In the genomic region with DNA sequence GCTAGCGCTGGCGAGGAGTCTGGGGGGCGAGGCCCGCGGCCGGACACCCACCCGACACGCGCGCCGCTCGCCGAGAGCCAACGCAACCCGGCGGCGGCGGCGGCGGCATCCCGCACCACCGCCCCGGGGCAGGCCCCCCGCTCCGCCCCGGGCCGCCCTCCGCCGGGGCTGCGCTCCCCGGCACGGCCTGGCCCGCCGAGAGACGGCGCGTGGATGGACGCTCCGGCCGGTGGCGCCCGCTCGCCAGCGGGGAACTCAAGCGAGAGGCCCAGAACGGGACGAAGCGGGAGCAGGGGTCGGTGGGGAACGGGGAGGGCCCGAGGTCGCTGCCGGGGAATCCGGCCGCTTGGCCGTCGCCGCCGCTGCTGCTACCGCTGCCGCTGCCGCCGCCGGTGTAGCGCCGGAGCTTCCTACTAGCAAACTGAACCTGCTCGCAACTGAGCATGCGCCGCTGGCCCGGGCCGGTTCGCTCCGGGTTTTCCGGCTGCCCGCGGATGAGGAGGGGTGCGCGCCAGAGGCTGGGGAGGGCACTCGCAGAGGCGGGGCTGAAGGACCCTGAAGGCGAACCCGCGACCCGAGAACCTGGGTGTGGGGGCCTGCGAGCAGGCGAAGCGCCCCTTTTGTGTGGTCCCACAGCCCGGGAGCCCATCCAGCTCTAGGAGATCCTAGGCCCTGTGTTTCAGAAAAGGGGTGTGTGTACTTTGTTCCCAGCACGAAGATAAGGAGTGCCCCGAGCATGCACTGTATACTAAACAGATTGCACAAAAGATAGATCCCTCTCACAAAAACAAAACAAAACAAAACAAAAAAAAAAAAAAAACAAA, we compare ENCODE assay signal across 8 mouse cellular contexts. TPM values are rescaled to one million over a fixed set of nuclear protein-coding genes. Genes with fewer than 3 reads are reported as not detected.
DNase-seq lines count a peak whose midpoint lies in the region; ATAC-seq and TF ChIP-seq lines count a peak whose summit lies in the region.

A gene (minus strand): TSS at position 423 of the 824 bp plus-strand sequence.

- no peaks in the 10 kb centered on the region for H3K27me3 ChIP-seq in forebrain, embryonic 14.5 days (replicated peaks; ENCODE audit: control insufficient read depth, insufficient read depth, low read length)
- H3K27me3 ChIP-seq in liver, postnatal 0 days (ENCODE audit: insufficient read depth, low read length): no peaks in the 10 kb centered on the region
- no peaks in the 10 kb centered on the region for H3K27me3 ChIP-seq in neural tube, embryonic 13.5 days

- TF ChIP-seq CTCF in liver, postnatal 0 days (IDR thresholded peaks at IDR 0.05; ENCODE audit: low read depth): 0 out of 2 replicates have a peak, but pooled peaks have one; percentile 2

- no peaks in the 10 kb centered on the region for H3K9me3 ChIP-seq in ES-E14 (ENCODE audit: control insufficient read depth, insufficient read depth, low read depth, low read length)
- no peaks in the 10 kb centered on the region for H3K9me3 ChIP-seq in forebrain, embryonic 14.5 days (replicated peaks; ENCODE audit: control insufficient read depth, low read length)
- no peaks in the 10 kb centered on the region for H3K9me3 ChIP-seq in liver, postnatal 0 days (ENCODE audit: low read length)
- no peaks in the 10 kb centered on the region for H3K9me3 ChIP-seq in neural tube, embryonic 13.5 days

- in situ Hi-C loops in ES-E14 (cut with MboI; ENCODE audit: low sequenced_read_pairs in 2 of 2, unreplicated experiment in 2 of 2): loop anchor here in 1 of 2 experiments (5.0 kb wide), 1 partner anchor 72 kb away; no protein-coding TSS in a partner anchor

- ATAC-seq in forebrain, embryonic 14.5 days: peak; percentile 87
- peak; percentile 79 for ATAC-seq in liver, postnatal 0 days
- ATAC-seq in neural tube, embryonic 13.5 days (ENCODE audit: low read depth): peak; percentile 86

- peak within 1 kb of the TSS; percentile 84 to 89 for H3K4me3 ChIP-seq in ES-E14 (ENCODE audit: insufficient read depth in 1 of 2, low read depth in 1 of 2, low read length in 2 of 2, poor library complexity in 1 of 2, severe bottlenecking in 1 of 2)
- H3K4me3 ChIP-seq in forebrain, embryonic 14.5 days (ENCODE audit: low read depth, low read length): peak within 1 kb of the TSS; percentile 94
- H3K4me3 ChIP-seq in liver, postnatal 0 days (ENCODE audit: low read depth, low read length): peak within 1 kb of the TSS; percentile 97
- H3K4me3 ChIP-seq in neural tube, embryonic 13.5 days: peak within 1 kb of the TSS; percentile 91

- intact Hi-C loops in heart, postnatal 14 days (cut with DNase I): no loop called here

- WGBS in forebrain, embryonic 14.5 days: 0% methylated on average over 49 of the region's 90 CpGs
- under 1% methylated on average over 51 of the region's 90 CpGs for WGBS in liver, postnatal 0 days (ENCODE audit: insufficient replicate concordance)
- WGBS in neural tube, embryonic 13.5 days: under 1% methylated on average over 86 of the region's 90 CpGs

- no peaks in the 10 kb centered on the region for H3K36me3 ChIP-seq in ES-E14 (ENCODE audit: control insufficient read depth, insufficient read depth, low read length, poor library complexity, severe bottlenecking)
- peaks cover 5% of the 10 kb centered on the region; the same call in 1 of the 2 replicates for H3K36me3 ChIP-seq in forebrain, embryonic 14.5 days (ENCODE audit: control insufficient read depth, insufficient read depth, low read length)
- no peaks in the 10 kb centered on the region for H3K36me3 ChIP-seq in liver, postnatal 0 days (replicated peaks; ENCODE audit: insufficient read depth, low read length)
- peaks cover 4% of the 10 kb centered on the region for H3K36me3 ChIP-seq in neural tube, embryonic 13.5 days

- H3K4me2 ChIP-seq in forebrain, embryonic 14.5 days (ENCODE audit: low read length): peak within 1 kb of the TSS; percentile 77
- H3K4me2 ChIP-seq in liver, postnatal 0 days (ENCODE audit: low read depth, low read length): peak within 1 kb of the TSS; percentile 86
- peak within 1 kb of the TSS; percentile 70 for H3K4me2 ChIP-seq in neural tube, embryonic 13.5 days

- TF ChIP-seq EP300 in liver, postnatal 0 days (IDR thresholded peaks at IDR 0.05; ENCODE audit: low read depth): no peak

- H3K4me1 ChIP-seq in ES-E14 (ENCODE audit: control insufficient read depth in 2 of 2, insufficient read depth in 2 of 2, low read length in 2 of 2, poor library complexity in 1 of 2): peaks cover 2 to 5% of the 10 kb centered on the region in 2 experiments; a peak in 2 of 4 replicates
- peaks cover 18% of the 10 kb centered on the region for H3K4me1 ChIP-seq in forebrain, embryonic 14.5 days (ENCODE audit: control insufficient read depth, insufficient read depth, low read length)
- peaks cover 32% of the 10 kb centered on the region for H3K4me1 ChIP-seq in liver, postnatal 0 days (ENCODE audit: insufficient read depth)
- H3K4me1 ChIP-seq in neural tube, embryonic 13.5 days (replicated peaks): peaks cover 43% of the 10 kb centered on the region

- DNase-seq in ES-E14 (ENCODE audit: low read depth, low spot score): peak; percentile 88
- peak; percentile 97 for DNase-seq in cerebellum, adult 11 months
- DNase-seq in forebrain, embryonic 14.5 days (ENCODE audit: low spot score): peak; percentile 97
- DNase-seq in heart, postnatal 14 days: peak; percentile 97 to 98
- DNase-seq in layer of hippocampus, adult 11-12 months (ENCODE audit: low spot score): peak; percentile 94
- DNase-seq in liver, postnatal 0 days: peak; percentile 96
- peak; percentile 82 for DNase-seq in telencephalon, adult 2 months (ENCODE audit: low read depth, low spot score)

- peak within 1 kb of the TSS; percentile 96 for H3K9ac ChIP-seq in ES-E14 (ENCODE audit: insufficient read depth, low read depth, low read length, poor library complexity, severe bottlenecking)
- peak within 1 kb of the TSS; percentile 98 for H3K9ac ChIP-seq in forebrain, embryonic 14.5 days (ENCODE audit: low read length)
- peak within 1 kb of the TSS; percentile 95 for H3K9ac ChIP-seq in liver, postnatal 0 days (replicated peaks)
- peak within 1 kb of the TSS; percentile 97 for H3K9ac ChIP-seq in neural tube, embryonic 13.5 days

- peak within 1 kb of the TSS; percentile 83 for H3K27ac ChIP-seq in ES-E14 (ENCODE audit: insufficient read depth, low read depth, low read length, poor library complexity, severe bottlenecking)
- H3K27ac ChIP-seq in forebrain, embryonic 14.5 days (ENCODE audit: low read depth, low read length): peak within 1 kb of the TSS; percentile 97
- H3K27ac ChIP-seq in liver, postnatal 0 days (ENCODE audit: low read depth): peak within 1 kb of the TSS; percentile 97
- H3K27ac ChIP-seq in neural tube, embryonic 13.5 days (replicated peaks): peak within 1 kb of the TSS; percentile 99

TF ChIP-seq in ES-E14, 5 proteins besides CTCF, POLR2A, EP300 and RAD21:
- no peak for TF ChIP-seq ZC3H11A (IDR thresholded peaks at IDR 0.05; ENCODE audit: borderline replicate concordance, low read depth, low read length)
- peak; percentile 78; the same call in 1 of the 2 replicates for TF ChIP-seq HCFC1 (IDR thresholded peaks at IDR 0.05; ENCODE audit: borderline replicate concordance, insufficient read depth, low read length)
- peak; percentile 42; the same call in 1 of the 2 replicates for TF ChIP-seq ZNF384 (IDR thresholded peaks at IDR 0.05; ENCODE audit: low read depth, low read length)
- no peak for TF ChIP-seq MAFK (IDR thresholded peaks at IDR 0.05; ENCODE audit: insufficient read depth, low read depth, low read length)

RNA-seq across cellular contexts. Expression of the gene that starts here (rescaled TPM):
- total RNA-seq in ES-E14 (2012; rRNA removed): 9.0 and 10.9 TPM in 2 replicates
- 7.9 and 9.3 TPM in 2 replicates for polyA plus RNA-seq in forebrain, embryonic 14.5 days (2014; fragmentation: Nextera tagmentation; extraction: Ambion mirVana)
- total RNA-seq in heart, postnatal 14 days (2021): 10 to 100 TPM; 14.1 to 15.6 TPM
- 1.4 TPM in 2 replicates for polyA plus RNA-seq in liver, postnatal 0 days (2015; fragmentation: Nextera tagmentation; extraction: Ambion mirVana)
- polyA plus RNA-seq in neural tube, embryonic 13.5 days (2015; fragmentation: Nextera tagmentation; extraction: Ambion mirVana): 8.1 and 8.2 TPM in 2 replicates

Comparison
In these comparisons a context has a peak if more than half of its experiments do, and no peak if none do; other contexts are left out.
1. Peak in every context shown above with its lines: DNase-seq, ATAC-seq, H3K4me3 ChIP-seq and H3K27ac ChIP-seq.